Mouse (Mus musculus) macrophage (primary cell): ENCODE measurements around the gene Gm37240. TPM values are rescaled to one million over a fixed set of nuclear protein-coding genes. Genes with fewer than 3 reads are reported as not detected.

Experiments used
- H3K27ac ChIP-seq: fragments of 350-480 bp; formaldehyde crosslinking; 2 replicates; pipeline ENCODE4 v1.9.0; 2021
- H3K36me3 ChIP-seq: fragments of 350-480 bp; formaldehyde crosslinking; 2 replicates; pipeline ENCODE4 v1.9.0; 2021; ENCODE audit errors: inconsistent target
- H3K4me3 ChIP-seq: fragments of 350-480 bp; formaldehyde crosslinking; 2 replicates; pipeline ENCODE4 v1.9.0; 2021; ENCODE audit errors: inconsistent target
- H3K79me2 ChIP-seq: fragments of 350-480 bp; formaldehyde crosslinking; 2 replicates; pipeline ENCODE4 v1.9.0; 2021; ENCODE audit errors: inconsistent target
- WGBS: methylation state at CpG from one replicate; pipeline ENCODE4 v1.1.7; 2026; ENCODE audit warnings: inconsistent platforms; ENCODE audit not compliant: missing documents; 5-methylcytosine and 5-hydroxymethylcytosine counted together
- polyA plus RNA-seq: library from polyadenylated mRNA; stranded (reverse); fragments of 250-400 nt; gene quantifications from 3 replicates; pipeline ENCODE4 v1.2.4, GENCODE M21; 2018; ENCODE audit warnings: inconsistent platforms

The Gm37240 gene
- polyA plus RNA-seq, 1 experiment from 2014 or later, result not detected

DNA sequence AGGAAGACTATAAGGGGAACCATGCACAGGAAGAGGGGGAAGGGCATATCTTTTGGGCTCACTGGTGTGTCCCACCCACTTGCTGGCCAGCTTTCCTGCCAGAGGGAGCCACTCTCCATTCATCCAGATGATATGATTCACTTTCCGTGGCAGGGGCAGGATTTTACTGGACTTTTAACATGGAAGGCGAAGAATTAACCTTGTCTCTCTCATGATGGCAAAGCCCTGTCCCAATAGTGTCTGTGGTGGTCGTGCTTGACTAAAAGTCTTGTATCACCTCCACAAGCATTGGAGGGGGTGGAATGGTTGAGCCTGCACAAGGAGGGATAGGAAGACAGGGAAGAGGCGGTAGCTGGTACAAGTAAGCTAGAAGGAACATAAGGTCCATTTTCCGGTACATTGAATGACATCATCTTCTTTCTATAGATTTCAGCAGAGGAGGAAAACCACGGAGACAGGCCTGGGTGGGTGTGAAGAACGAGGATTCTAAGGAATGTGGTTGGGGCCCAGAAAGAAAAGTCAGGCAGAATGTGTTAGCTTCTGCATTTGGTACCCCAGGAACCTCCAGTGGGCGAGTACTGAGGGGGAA is 576.8 kb downstream of the Gm37240 start:
- no peaks in the 10 kb centered on the region for H3K36me3 ChIP-seq
- WGBS, result 66% methylated on average over 8 of the region's 8 CpGs
- H3K79me2 ChIP-seq, result no peaks in the 10 kb centered on the region
- no peak overlapping the region for H3K27ac ChIP-seq
- H3K4me3 ChIP-seq, result no peak overlapping the region

DNA sequence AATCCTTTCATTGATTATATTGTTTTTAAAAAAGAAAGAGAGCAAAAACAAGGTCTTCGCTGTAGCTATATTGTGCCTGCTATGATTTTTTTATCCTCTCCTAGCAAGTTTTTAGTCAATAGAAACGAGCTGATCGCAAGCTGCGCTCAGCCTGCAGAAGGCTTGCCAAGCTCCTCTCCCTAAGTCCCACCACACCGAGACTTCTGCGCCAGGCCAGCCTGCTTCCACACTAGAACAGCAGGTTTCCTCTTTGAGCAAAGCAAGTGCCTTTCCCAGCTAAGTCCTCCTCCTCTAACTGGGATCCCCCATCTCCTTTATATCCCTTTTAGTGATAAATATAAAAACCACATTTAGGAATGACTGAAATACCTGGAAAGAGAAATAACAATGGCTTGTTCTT is 578.1 kb downstream of the Gm37240 start:
- no peak overlapping the region for H3K4me3 ChIP-seq
- H3K36me3 ChIP-seq, result no peaks in the 10 kb centered on the region
- 86% methylated on average over 6 of the region's 6 CpGs for WGBS
- no peaks in the 10 kb centered on the region for H3K79me2 ChIP-seq
- no peak overlapping the region for H3K27ac ChIP-seq

DNA sequence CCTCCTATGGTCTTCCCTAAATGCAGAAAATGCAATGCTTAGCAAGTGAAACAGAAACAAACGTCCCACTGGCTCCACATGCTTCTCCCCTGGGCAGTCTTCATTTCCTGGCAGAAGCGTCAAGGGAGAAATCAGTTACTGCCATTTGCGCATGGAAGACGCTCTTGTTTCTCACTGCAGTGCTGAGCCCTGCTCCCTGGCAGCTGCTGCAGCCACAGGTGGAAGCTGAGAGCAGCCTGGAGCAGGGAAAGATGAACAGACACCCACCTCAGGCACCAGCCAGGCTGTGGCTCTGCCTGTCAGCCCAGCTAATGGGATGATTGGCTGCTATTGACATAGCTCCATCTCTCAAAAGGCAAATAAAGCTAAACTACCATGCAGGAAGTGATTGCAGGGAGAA is 578.6 kb downstream of the Gm37240 start:
- no peaks in the 10 kb centered on the region for H3K36me3 ChIP-seq
- 80% methylated on average over 4 of the region's 4 CpGs for WGBS
- no peaks in the 10 kb centered on the region for H3K79me2 ChIP-seq
- no peak overlapping the region for H3K27ac ChIP-seq
- H3K4me3 ChIP-seq, result no peak overlapping the region

DNA sequence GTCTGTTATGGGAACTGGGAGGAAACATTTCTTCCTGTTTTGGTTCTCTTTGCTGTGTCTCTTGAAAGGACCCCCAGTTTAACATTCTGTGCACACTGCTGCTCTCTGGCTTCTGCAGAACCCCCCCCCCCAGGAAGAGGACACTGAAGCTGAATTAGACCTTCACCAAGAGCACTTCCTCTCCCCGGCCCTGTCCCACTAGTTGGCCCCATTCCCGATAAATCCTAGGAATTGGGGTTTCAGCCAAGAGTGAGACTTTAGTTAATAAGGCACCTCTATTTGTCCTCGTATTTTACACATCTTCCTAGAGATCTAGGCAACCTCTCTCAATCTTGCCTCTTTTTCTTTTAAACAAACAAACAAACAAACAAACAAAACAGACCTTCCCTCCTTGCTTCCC is 585.5 kb downstream of the Gm37240 start:
- 78% methylated on average over 3 of the region's 3 CpGs for WGBS
- H3K4me3 ChIP-seq, result no peak overlapping the region
- no peaks in the 10 kb centered on the region for H3K36me3 ChIP-seq
- no peak overlapping the region for H3K27ac ChIP-seq
- H3K79me2 ChIP-seq, result no peaks in the 10 kb centered on the region

DNA sequence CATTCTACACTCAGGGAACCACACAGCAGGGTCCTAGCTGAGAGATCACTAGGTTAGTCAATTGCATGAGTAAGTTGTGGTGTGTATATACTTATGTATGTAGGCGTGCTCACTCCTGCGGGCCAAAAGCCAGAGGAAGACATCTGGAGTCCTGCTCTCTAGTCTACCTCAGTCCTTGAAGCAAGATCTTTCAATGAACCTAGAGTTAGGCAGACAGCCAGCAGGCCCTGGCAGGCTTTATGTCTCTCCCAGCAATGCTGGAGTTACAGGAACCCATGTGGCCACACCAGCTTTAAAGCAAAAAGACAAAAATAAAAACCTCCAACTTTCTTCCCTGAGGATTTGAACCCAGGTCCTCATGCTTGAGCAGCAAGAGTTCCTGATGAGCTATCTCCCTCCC is 586.0 kb downstream of the Gm37240 start:
- no peak overlapping the region for H3K4me3 ChIP-seq
- H3K36me3 ChIP-seq, result no peaks in the 10 kb centered on the region
- WGBS, result 78% methylated on average over 2 of the region's 2 CpGs
- no peaks in the 10 kb centered on the region for H3K79me2 ChIP-seq
- H3K27ac ChIP-seq, result no peak overlapping the region

DNA sequence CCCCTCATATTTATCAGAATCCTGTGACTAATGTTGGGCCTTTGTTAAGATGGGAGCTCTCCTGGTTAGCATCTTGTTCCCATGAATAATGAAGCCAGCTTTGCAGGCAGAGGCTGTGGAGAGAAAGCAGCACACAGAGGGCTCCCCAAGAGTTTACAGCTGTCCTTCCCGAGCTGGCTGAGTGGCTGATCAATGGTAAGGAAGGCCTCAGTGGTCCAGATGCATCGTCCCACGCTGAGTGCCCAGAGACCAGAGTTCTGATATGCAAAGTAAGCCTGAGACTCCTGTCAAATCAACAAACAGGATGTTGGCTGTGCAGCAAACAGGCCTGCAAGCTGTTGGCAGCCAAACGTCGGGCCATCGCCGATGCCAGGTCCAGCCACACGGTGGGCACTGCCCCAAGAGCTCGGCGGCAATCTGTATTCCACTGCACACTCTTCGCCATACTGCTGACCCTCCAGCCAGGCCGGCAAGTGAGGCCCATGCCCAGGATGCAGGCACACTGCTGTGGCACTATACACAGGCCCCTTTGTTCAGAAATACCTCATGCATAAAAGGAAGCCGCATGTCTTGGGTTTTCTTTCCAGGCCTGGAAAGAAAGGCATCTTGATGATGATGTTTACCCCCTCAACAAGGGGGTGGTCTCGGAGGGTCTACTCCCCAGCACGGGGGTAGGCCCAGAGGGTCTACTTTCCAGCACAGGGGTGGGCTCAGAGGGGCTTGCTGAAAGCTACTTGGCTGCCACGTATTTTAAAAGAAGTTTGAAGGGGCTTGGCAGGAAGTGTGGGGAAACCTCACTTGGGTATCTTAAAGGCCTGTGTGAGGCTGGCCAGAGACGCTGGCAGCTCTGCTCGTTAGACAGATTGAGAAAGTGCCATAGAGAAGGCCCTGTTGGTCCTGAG is 587.4 kb downstream of the Gm37240 start:
- Histone ChIP-seq H3K36me3 (no peaks in the 10 kb centered on the region), H3K27ac (no peak overlapping the region), H3K79me2 (no peaks in the 10 kb centered on the region), H3K4me3 (no peak overlapping the region)
- 87% methylated on average over 18 of the region's 18 CpGs for WGBS

DNA sequence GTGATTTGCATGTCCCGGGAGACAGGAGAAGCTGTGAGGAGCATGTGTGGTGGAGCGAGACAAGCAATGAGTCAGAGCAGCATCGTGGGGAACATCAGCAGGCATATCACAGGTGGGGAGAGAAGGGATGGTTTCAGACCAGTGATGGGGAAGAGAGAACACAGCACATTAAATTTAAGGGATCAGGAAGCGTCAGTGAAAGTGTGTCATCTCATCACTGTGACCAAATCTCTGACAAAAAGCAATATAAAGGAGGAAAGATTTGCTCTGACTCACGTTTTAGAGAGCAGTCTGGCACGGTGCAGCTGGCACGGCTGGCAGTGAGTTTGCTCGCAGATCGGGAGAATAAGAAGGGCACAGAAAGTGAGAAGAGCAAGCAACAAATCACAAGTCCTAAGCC is 592.1 kb downstream of the Gm37240 start:
- Histone ChIP-seq H3K36me3 (no peaks in the 10 kb centered on the region), H3K27ac (no peak overlapping the region), H3K79me2 (no peaks in the 10 kb centered on the region), H3K4me3 (no peak overlapping the region)
- WGBS, result 88% methylated on average over 9 of the region's 9 CpGs

DNA sequence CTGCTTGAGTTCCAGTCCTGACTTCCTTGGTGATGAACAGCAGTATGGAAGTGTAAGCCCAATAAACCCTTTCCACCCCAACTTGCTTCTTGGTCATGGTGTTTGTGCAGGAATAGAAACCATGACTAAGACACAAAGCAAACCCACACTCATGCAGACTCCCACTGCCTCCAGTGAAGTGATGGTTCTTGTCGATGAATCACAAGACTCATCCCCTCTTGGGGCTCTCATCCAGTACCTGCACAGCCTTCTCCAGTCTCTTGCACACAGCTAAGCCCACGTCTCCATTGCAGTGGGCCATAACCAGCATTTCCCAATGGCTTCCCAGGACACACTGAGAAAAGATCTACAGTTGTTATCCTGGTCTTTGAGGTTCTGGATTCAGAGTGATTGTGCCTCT is 599.7 kb downstream of the Gm37240 start:
- H3K79me2 ChIP-seq, result no peaks in the 10 kb centered on the region
- H3K27ac ChIP-seq, result no peak overlapping the region
- no peaks in the 10 kb centered on the region for H3K36me3 ChIP-seq
- H3K4me3 ChIP-seq, result no peak overlapping the region
- WGBS, result 71% methylated on average over 2 of the region's 2 CpGs

DNA sequence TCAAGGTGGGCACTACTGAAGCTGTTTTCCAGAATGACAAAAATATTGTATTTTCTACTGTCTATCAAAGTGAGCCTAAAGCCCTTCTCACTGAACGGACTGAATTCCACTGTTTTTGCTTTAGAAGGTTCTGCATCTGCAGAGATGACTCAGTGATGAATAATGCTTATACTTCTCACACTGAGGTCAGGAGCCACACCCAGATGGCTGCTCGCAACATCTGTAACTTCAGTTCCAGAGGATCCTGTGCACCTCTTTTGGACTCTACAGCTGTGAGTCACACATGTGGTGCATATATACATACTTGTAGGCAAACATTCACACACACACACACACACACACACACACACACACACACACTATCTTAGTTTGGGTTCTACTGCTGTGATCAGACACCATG is 602.8 kb downstream of the Gm37240 start:
- Histone ChIP-seq H3K36me3 (no peaks in the 10 kb centered on the region), H3K4me3 (no peak overlapping the region), H3K27ac (no peak overlapping the region), H3K79me2 (no peaks in the 10 kb centered on the region)
- 94% methylated on average over 2 of the region's 2 CpGs for WGBS

DNA sequence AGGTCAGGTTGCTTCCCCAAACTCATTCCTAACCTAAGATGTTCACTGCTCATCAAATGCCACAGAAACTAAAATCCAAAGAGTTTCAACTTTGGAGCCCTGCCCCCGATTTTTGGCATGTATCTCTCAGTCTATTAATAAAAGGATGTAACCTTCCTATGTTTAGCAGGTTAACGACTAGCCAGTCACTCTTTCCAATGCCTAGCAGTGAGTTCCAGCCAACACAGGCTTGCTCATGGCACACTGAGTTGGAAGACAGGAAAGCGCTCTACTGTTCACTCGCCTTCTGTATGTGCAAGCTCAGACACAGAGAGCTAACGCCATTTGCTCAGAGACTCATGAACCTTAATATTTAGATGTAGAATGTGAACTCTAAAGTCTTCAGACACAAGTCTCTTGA is 604.5 kb downstream of the Gm37240 start:
- Histone ChIP-seq H3K27ac (no peak overlapping the region), H3K36me3 (no peaks in the 10 kb centered on the region), H3K4me3 (no peak overlapping the region), H3K79me2 (no peaks in the 10 kb centered on the region)
- 87% methylated on average over 5 of the region's 5 CpGs for WGBS

DNA sequence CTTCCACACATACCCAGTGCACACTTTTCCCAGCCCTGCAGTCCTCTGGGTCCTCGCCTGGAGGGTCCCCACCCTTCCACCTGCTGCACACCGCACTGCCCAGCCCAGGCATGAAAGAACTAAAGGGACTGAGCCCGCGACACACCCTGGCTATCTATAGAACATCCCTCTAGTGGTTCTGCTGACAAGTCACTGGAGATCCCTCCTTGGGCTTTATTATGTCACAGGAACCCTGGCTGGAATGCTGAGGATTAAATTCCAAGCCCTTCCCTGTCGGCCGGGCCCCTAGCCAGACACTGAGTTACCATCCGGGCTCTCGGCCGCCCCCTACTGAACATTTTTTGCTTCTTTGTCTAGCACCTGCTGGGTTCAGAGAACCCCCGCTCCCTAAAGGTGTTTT is 612.2 kb downstream of the Gm37240 start:
- Histone ChIP-seq H3K36me3 (no peaks in the 10 kb centered on the region), H3K79me2 (no peaks in the 10 kb centered on the region), H3K4me3 (no peak overlapping the region), H3K27ac (no peak overlapping the region)
- WGBS, result 79% methylated on average over 10 of the region's 10 CpGs

DNA sequence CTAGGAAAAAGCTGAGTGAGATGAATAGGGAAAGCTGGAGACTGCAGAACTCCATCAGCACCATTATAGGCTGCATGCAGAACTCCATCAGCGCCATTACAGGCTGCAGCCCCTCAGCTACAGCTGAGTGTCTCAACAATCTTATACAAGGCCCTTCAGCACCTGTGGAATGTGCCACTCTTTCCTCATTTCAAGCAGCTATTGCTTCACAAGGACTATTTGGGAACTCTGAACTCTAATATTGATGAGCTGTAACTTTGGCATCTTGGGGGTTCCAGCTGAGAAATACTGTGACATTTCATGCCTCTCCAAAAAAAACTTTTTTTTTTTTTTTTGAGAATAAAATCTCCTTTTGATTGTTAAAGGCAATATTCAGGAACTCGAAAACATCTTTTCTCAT is 615.8 kb downstream of the Gm37240 start:
- H3K36me3 ChIP-seq, result no peaks in the 10 kb centered on the region
- no peak overlapping the region for H3K27ac ChIP-seq
- 86% methylated on average over 2 of the region's 2 CpGs for WGBS

DNA sequence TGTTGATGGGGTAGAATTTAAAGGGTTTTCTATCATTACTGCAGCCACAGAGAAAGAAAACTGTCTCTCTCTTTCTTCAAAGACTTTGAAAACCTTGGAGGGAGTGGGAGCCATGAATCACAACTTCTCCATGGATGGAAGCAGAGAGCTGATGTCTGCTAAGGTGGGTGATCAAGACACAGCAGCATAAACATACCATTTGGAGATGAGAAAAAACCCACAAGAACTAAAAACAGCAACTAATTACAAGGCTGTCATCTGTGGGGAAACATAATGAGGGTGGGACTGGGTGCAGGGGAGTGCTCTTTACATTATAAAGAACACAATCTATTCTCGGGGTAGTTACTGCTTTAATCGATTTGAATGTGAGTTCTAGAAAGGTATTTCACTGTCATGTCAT is 622.4 kb downstream of the Gm37240 start:
- H3K4me3 ChIP-seq, result no peak overlapping the region
- no peak overlapping the region for H3K27ac ChIP-seq
- WGBS, result 88% methylated on average over 2 of the region's 2 CpGs
- H3K79me2 ChIP-seq, result no peaks in the 10 kb centered on the region
- H3K36me3 ChIP-seq, result no peaks in the 10 kb centered on the region

More for the DNA sequence above, 615.8 kb downstream of the Gm37240 start:
- H3K4me3 ChIP-seq, result no peak overlapping the region
- H3K79me2 ChIP-seq, result no peaks in the 10 kb centered on the region

DNA sequence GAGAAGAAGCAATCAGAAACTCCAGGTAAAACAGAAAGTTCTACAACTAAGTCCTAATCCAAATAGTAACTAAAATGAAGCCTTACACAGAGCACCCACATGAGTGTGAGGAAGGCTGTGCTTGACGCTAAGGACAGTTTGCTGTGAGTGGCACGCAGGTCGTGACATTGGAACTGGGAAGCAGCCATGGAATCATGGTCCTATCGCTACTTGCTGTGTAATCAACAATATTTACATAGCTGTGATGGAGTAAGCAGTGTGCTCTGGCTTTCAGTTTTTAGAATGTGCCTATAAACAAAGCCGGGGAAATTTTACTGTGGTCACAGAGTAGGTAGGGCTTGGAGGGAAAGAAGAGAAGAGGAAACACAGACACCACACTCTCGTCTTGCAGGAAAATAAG is 622.8 kb downstream of the Gm37240 start:
- WGBS, result 70% methylated on average over 6 of the region's 6 CpGs
- Histone ChIP-seq H3K27ac (no peak overlapping the region), H3K79me2 (no peaks in the 10 kb centered on the region), H3K36me3 (no peaks in the 10 kb centered on the region), H3K4me3 (no peak overlapping the region)

DNA sequence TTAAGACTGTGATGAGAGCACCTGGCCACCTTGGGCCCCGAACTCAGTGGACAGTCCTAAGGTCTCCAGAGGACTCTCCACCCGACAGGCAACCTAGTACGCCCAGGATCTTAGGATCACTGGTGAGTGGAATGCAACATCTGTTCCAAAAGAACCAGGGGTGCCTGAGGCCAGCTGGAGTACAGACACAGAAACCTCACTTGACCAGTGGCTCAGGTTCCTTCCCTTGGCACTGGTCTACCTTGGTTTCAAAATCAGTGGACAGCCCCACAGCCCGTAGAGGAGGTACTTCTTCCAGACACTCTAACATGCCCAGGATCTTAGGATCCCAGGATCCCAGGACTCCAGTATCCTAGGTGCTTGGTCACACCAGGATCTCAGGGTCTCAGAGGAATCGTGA is 632.8 kb downstream of the Gm37240 start:
- H3K79me2 ChIP-seq, result no peaks in the 10 kb centered on the region
- H3K4me3 ChIP-seq, result no peak overlapping the region
- H3K36me3 ChIP-seq, result no peaks in the 10 kb centered on the region
- WGBS, result 100% methylated on average over 5 of the region's 5 CpGs
- no peak overlapping the region for H3K27ac ChIP-seq
